ENCODE assay signal across 9 mouse cellular contexts in genomic region chr9:106450661-106451060, GRCm38 (mm10). TPM values are rescaled to one million over a fixed set of nuclear protein-coding genes. Genes with fewer than 3 reads are reported as not detected.
DNase-seq lines count a peak whose midpoint lies in the region; ATAC-seq and TF ChIP-seq lines count a peak whose summit lies in the region.
"Had no signal": no experiment of that assay in that cellular context is flagged by ENCODE, and none has a peak within 500 bp of the region (broad histone marks: within the 10 kb centered on the region; RNA-seq: fewer than 3 reads in every experiment).

No protein-coding gene starts in this region.

- no peaks in the 10 kb centered on the region for H3K36me3 ChIP-seq in intestine, embryonic 14.5 days (ENCODE audit: control insufficient read depth, insufficient read depth, low read length)
- H3K36me3 ChIP-seq in intestine, postnatal 0 days (ENCODE audit: control insufficient read depth, insufficient read depth), result no peaks in the 10 kb centered on the region
- H3K36me3 ChIP-seq in heart, postnatal 0 days (replicated peaks; ENCODE audit: control insufficient read depth, insufficient read depth, low read length), result no peaks in the 10 kb centered on the region
- peaks cover 7% of the 10 kb centered on the region; the same call in 1 of the 2 replicates for H3K36me3 ChIP-seq in liver, adult 2 months (ENCODE audit: control insufficient read depth, insufficient read depth, low read length)
- no peaks in the 10 kb centered on the region for H3K36me3 ChIP-seq in stomach, postnatal 0 days (ENCODE audit: control insufficient read depth, insufficient read depth, low read length)
- H3K36me3 ChIP-seq: hindbrain, embryonic 15.5 days had no signal

- peaks cover 68% of the 10 kb centered on the region for H3K4me1 ChIP-seq in intestine, embryonic 14.5 days (replicated peaks; ENCODE audit: control insufficient read depth, insufficient read depth, low read length)
- H3K4me1 ChIP-seq in intestine, postnatal 0 days (replicated peaks; ENCODE audit: control insufficient read depth, insufficient read depth, low read length), result peaks cover 12% of the 10 kb centered on the region
- peaks cover 52% of the 10 kb centered on the region for H3K4me1 ChIP-seq in heart, postnatal 0 days (ENCODE audit: control insufficient read depth, insufficient read depth)
- H3K4me1 ChIP-seq in liver, adult 2 months (ENCODE audit: control insufficient read depth, insufficient read depth, low read length), result peaks cover 29% of the 10 kb centered on the region
- peaks cover 27% of the 10 kb centered on the region for H3K4me1 ChIP-seq in stomach, postnatal 0 days (replicated peaks; ENCODE audit: control insufficient read depth, insufficient read depth)

- peak overlapping the region; percentile 7; the same call in 1 of the 2 replicates for H3K4me2 ChIP-seq in intestine, embryonic 14.5 days (ENCODE audit: low read length)
- H3K4me2 ChIP-seq in intestine, postnatal 0 days (replicated peaks; ENCODE audit: low read depth), result no peak overlapping the region
- H3K4me2 ChIP-seq in heart, postnatal 0 days (ENCODE audit: low read depth, low read length), result 0 out of 2 replicates have a peak overlapping the region, but pooled peaks have one; percentile 19
- H3K4me2 ChIP-seq in stomach, postnatal 0 days (replicated peaks; ENCODE audit: low read depth), result peak overlapping the region; percentile 20
- H3K4me2 ChIP-seq: hindbrain, embryonic 15.5 days had no signal

- 10% methylated on average over 9 of the region's 9 CpGs for WGBS in intestine, embryonic 14.5 days
- WGBS in intestine, postnatal 0 days, result 16% methylated on average over 9 of the region's 9 CpGs
- 17% methylated on average over 9 of the region's 9 CpGs for WGBS in heart, postnatal 0 days
- 19% methylated on average over 9 of the region's 9 CpGs for WGBS in liver, adult 2 months
- WGBS in stomach, postnatal 0 days, result 6% methylated on average over 9 of the region's 9 CpGs

- no peaks in the 10 kb centered on the region for H3K27me3 ChIP-seq in intestine, embryonic 14.5 days (replicated peaks; ENCODE audit: control insufficient read depth, insufficient read depth, low read length)
- H3K27me3 ChIP-seq in intestine, postnatal 0 days (replicated peaks; ENCODE audit: control insufficient read depth, insufficient read depth, low read length), result no peaks in the 10 kb centered on the region
- no peaks in the 10 kb centered on the region for H3K27me3 ChIP-seq in heart, postnatal 0 days (ENCODE audit: control insufficient read depth, insufficient read depth, low read length)
- no peaks in the 10 kb centered on the region for H3K27me3 ChIP-seq in liver, adult 2 months (ENCODE audit: control insufficient read depth, insufficient read depth, low read length)
- H3K27me3 ChIP-seq in stomach, postnatal 0 days (ENCODE audit: control insufficient read depth, insufficient read depth, low read length), result no peaks in the 10 kb centered on the region
- H3K27me3 ChIP-seq: hindbrain, embryonic 15.5 days had no signal

- no peak overlapping the region for H3K4me3 ChIP-seq in intestine, embryonic 14.5 days (ENCODE audit: low read depth, low read length)
- H3K4me3 ChIP-seq in intestine, postnatal 0 days (ENCODE audit: low read depth, low read length), result no peak overlapping the region
- no peak overlapping the region for H3K4me3 ChIP-seq in heart, postnatal 0 days (ENCODE audit: low read depth, low read length)
- H3K4me3 ChIP-seq in liver, adult 2 months (ENCODE audit: insufficient read depth, low read depth, low read length), result peak overlapping the region; percentile 63; the same call in 1 of the 2 replicates
- H3K4me3 ChIP-seq in stomach, postnatal 0 days (ENCODE audit: low read depth, low read length), result no peak overlapping the region
- H3K4me3 ChIP-seq in left cerebral cortex, adult 2 months, result no peak overlapping the region
- H3K4me3 ChIP-seq: hindbrain, embryonic 15.5 days had no signal

- H3K27ac ChIP-seq in intestine, embryonic 14.5 days (ENCODE audit: low read depth), result peak overlapping the region; percentile 8; the same call in 1 of the 2 replicates
- H3K27ac ChIP-seq in intestine, postnatal 0 days (ENCODE audit: low read depth, low read length), result no peak overlapping the region
- no peak overlapping the region for H3K27ac ChIP-seq in heart, postnatal 0 days (ENCODE audit: low read depth)
- peak overlapping the region; percentile 100 for H3K27ac ChIP-seq in liver, adult 2 months (replicated peaks; ENCODE audit: insufficient read depth, low read depth, low read length)
- H3K27ac ChIP-seq in stomach, postnatal 0 days (replicated peaks), result no peak overlapping the region
- no peak overlapping the region for H3K27ac ChIP-seq in left cerebral cortex, adult 2 months
- H3K27ac ChIP-seq: hindbrain, embryonic 15.5 days had no signal

- intact Hi-C loops in left cerebral cortex, adult 2 months (cut with DNase I), result no loop called here

- no peak for ATAC-seq in intestine, embryonic 14.5 days (replicated peaks; ENCODE audit: low FRiP score, low TSS enrichment, low read depth)
- ATAC-seq in intestine, postnatal 0 days, result no peak
- no peak for ATAC-seq in heart, postnatal 0 days (ENCODE audit: insufficient read depth, low read depth)
- ATAC-seq in stomach, postnatal 0 days (ENCODE audit: low FRiP score, low TSS enrichment), result no peak
- ATAC-seq in frontal cortex, adult (ENCODE audit: low TSS enrichment), result no peak

- no peak overlapping the region for H3K9ac ChIP-seq in intestine, embryonic 14.5 days (ENCODE audit: low read length)
- H3K9ac ChIP-seq in intestine, postnatal 0 days (ENCODE audit: low read depth, low read length), result no peak overlapping the region
- H3K9ac ChIP-seq in heart, postnatal 0 days (replicated peaks; ENCODE audit: low read depth, low read length), result no peak overlapping the region
- peak overlapping the region; percentile 93 for H3K9ac ChIP-seq in liver, adult 2 months (ENCODE audit: low read depth, low read length)
- H3K9ac ChIP-seq in stomach, postnatal 0 days (ENCODE audit: low read length), result no peak overlapping the region
- H3K9ac ChIP-seq: hindbrain, embryonic 15.5 days had no signal

- no peak for TF ChIP-seq POLR2A in liver, adult 2 months (IDR thresholded peaks at IDR 0.05; ENCODE audit: extremely low read depth, insufficient read depth, low read length)

- H3K9me3 ChIP-seq in intestine, embryonic 14.5 days (ENCODE audit: control insufficient read depth, low read length), result no peaks in the 10 kb centered on the region
- no peaks in the 10 kb centered on the region for H3K9me3 ChIP-seq in intestine, postnatal 0 days (ENCODE audit: control insufficient read depth)
- H3K9me3 ChIP-seq in heart, postnatal 0 days (replicated peaks; ENCODE audit: control insufficient read depth, low read length), result no peaks in the 10 kb centered on the region
- H3K9me3 ChIP-seq in stomach, postnatal 0 days (ENCODE audit: control insufficient read depth, low read length), result no peaks in the 10 kb centered on the region
- H3K9me3 ChIP-seq: hindbrain, embryonic 15.5 days had no signal

- no peak for TF ChIP-seq CTCF in intestine, postnatal 0 days (IDR thresholded peaks at IDR 0.05; ENCODE audit: low read depth)
- no peak for TF ChIP-seq CTCF in heart, postnatal 0 days (IDR thresholded peaks at IDR 0.05; ENCODE audit: low read depth)
- no peak for TF ChIP-seq CTCF in liver, adult 2 months (IDR thresholded peaks at IDR 0.05; ENCODE audit: low read depth, low read length)
- no peak for TF ChIP-seq CTCF in stomach, postnatal 0 days (IDR thresholded peaks at IDR 0.05; ENCODE audit: low read depth)
- TF ChIP-seq CTCF in left cerebral cortex, adult 2 months (IDR thresholded peaks at IDR 0.05), result no peak

- H3K79me2 ChIP-seq in liver, adult 2 months (ENCODE audit: control insufficient read depth, insufficient read depth, low read length), result peaks cover 11% of the 10 kb centered on the region; the same call in 1 of the 2 replicates

- TF ChIP-seq EP300 in heart, postnatal 0 days (IDR thresholded peaks at IDR 0.05; ENCODE audit: low read depth), result no peak
- TF ChIP-seq EP300 in stomach, postnatal 0 days (optimal IDR thresholded peaks at IDR 0.05), result no peak

- no peak for DNase-seq in intestine, embryonic 14.5 days (ENCODE audit: low spot score)
- peak; percentile 81 for DNase-seq in cerebellum, adult 9-11 months
- DNase-seq in heart, postnatal 0 days (ENCODE audit: low spot score), result no peak
- DNase-seq in liver, adult 2 months (ENCODE audit: extremely low read depth, low read depth, low spot score), result peak; percentile 76
- peak; percentile 66 for DNase-seq in stomach, postnatal 0 days (ENCODE audit: low spot score)
- DNase-seq in left cerebral cortex, adult 2 months (ENCODE audit: extremely low spot score in 1 of 2, low spot score in 2 of 2), result no peak

RNA-seq across cellular contexts. Expression of gene Pcbp4, which starts 2.4 kb away (rescaled TPM):
- polyA plus RNA-seq in intestine, embryonic 14.5 days (2014; fragmentation: Nextera tagmentation; extraction: Ambion mirVana), result 55.3 and 73.4 TPM in 2 replicates
- polyA plus RNA-seq in intestine, postnatal 0 days (2015; fragmentation: Nextera tagmentation; extraction: Ambion mirVana), result 13.8 and 15.7 TPM in 2 replicates
- 157 and 188 TPM in 2 replicates for total RNA-seq in heart, postnatal 0 days (2014; rRNA removed; ENCODE audit: low replicate concordance)
- polyA plus RNA-seq in heart, postnatal 0 days (2015; fragmentation: Nextera tagmentation; extraction: Ambion mirVana), result 40.9 and 44.1 TPM in 2 replicates
- 15.9 and 22.2 TPM in 2 replicates for total RNA-seq in liver, adult 2 months (2014; rRNA removed)
- polyA plus RNA-seq in liver, adult 2 months (2012; rRNA removed), result 43.3 and 52.5 TPM in 2 replicates
- 16.8 and 20.3 TPM in 2 replicates for polyA plus RNA-seq in stomach, postnatal 0 days (2015; fragmentation: Nextera tagmentation; extraction: Ambion mirVana)
- 100 to 1,000 TPM; 202 to 207 TPM for total RNA-seq in left cerebral cortex, adult 2 months (2021)

RNA-seq across cellular contexts. Expression of gene Abhd14a, which starts 3.2 kb away (rescaled TPM):
- polyA plus RNA-seq in intestine, embryonic 14.5 days (2014; fragmentation: Nextera tagmentation; extraction: Ambion mirVana), result 55.9 and 58.2 TPM in 2 replicates
- polyA plus RNA-seq in intestine, postnatal 0 days (2015; fragmentation: Nextera tagmentation; extraction: Ambion mirVana), result 20.8 and 21.0 TPM in 2 replicates
- 57.3 and 64.8 TPM in 2 replicates for total RNA-seq in heart, postnatal 0 days (2014; rRNA removed; ENCODE audit: low replicate concordance)
- 45.8 and 47.1 TPM in 2 replicates for polyA plus RNA-seq in heart, postnatal 0 days (2015; fragmentation: Nextera tagmentation; extraction: Ambion mirVana)
- total RNA-seq in liver, adult 2 months (2014; rRNA removed), result 8.2 and 10.4 TPM in 2 replicates
- 22.7 and 24.4 TPM in 2 replicates for polyA plus RNA-seq in liver, adult 2 months (2012; rRNA removed)
- 23.1 and 23.2 TPM in 2 replicates for polyA plus RNA-seq in stomach, postnatal 0 days (2015; fragmentation: Nextera tagmentation; extraction: Ambion mirVana)
- total RNA-seq in left cerebral cortex, adult 2 months (2021), result 10 to 100 TPM; 38.4 to 38.6 TPM

RNA-seq across cellular contexts. Expression of gene Abhd14b, which starts 3.4 kb away (rescaled TPM):
- 25.7 and 27.2 TPM in 2 replicates for polyA plus RNA-seq in intestine, embryonic 14.5 days (2014; fragmentation: Nextera tagmentation; extraction: Ambion mirVana)
- 35.9 and 38.1 TPM in 2 replicates for polyA plus RNA-seq in intestine, postnatal 0 days (2015; fragmentation: Nextera tagmentation; extraction: Ambion mirVana)
- total RNA-seq in heart, postnatal 0 days (2014; rRNA removed; ENCODE audit: low replicate concordance), result 14.9 and 46.8 TPM in 2 replicates
- polyA plus RNA-seq in heart, postnatal 0 days (2015; fragmentation: Nextera tagmentation; extraction: Ambion mirVana), result 5.3 and 5.9 TPM in 2 replicates
- total RNA-seq in liver, adult 2 months (2014; rRNA removed), result 129 and 183 TPM in 2 replicates
- polyA plus RNA-seq in liver, adult 2 months (2012; rRNA removed), result 402 and 415 TPM in 2 replicates
- polyA plus RNA-seq in stomach, postnatal 0 days (2015; fragmentation: Nextera tagmentation; extraction: Ambion mirVana), result 39.0 and 46.0 TPM in 2 replicates
- 10 to 100 TPM; 12.2 to 14.1 TPM for total RNA-seq in left cerebral cortex, adult 2 months (2021)

RNA-seq across cellular contexts. Expression of gene Acy1, which starts 12.5 kb away (rescaled TPM):
- polyA plus RNA-seq in intestine, embryonic 14.5 days (2014; fragmentation: Nextera tagmentation; extraction: Ambion mirVana), result 38.6 and 39.8 TPM in 2 replicates
- polyA plus RNA-seq in intestine, postnatal 0 days (2015; fragmentation: Nextera tagmentation; extraction: Ambion mirVana), result 42.2 and 43.2 TPM in 2 replicates
- 38.5 and 45.3 TPM in 2 replicates for total RNA-seq in heart, postnatal 0 days (2014; rRNA removed; ENCODE audit: low replicate concordance)
- 19.0 and 20.1 TPM in 2 replicates for polyA plus RNA-seq in heart, postnatal 0 days (2015; fragmentation: Nextera tagmentation; extraction: Ambion mirVana)
- total RNA-seq in liver, adult 2 months (2014; rRNA removed), result 65.2 and 76.5 TPM in 2 replicates
- 50.7 and 64.3 TPM in 2 replicates for polyA plus RNA-seq in liver, adult 2 months (2012; rRNA removed)
- 20.7 and 23.9 TPM in 2 replicates for polyA plus RNA-seq in stomach, postnatal 0 days (2015; fragmentation: Nextera tagmentation; extraction: Ambion mirVana)
- total RNA-seq in left cerebral cortex, adult 2 months (2021), result 10 to 100 TPM; 16.0 to 18.7 TPM

RNA-seq across cellular contexts. Expression of gene Gpr62, which starts 15.1 kb away (rescaled TPM):
- 0.08 and 0.41 TPM in 2 replicates for polyA plus RNA-seq in intestine, embryonic 14.5 days (2014; fragmentation: Nextera tagmentation; extraction: Ambion mirVana)
- polyA plus RNA-seq in intestine, postnatal 0 days (2015; fragmentation: Nextera tagmentation; extraction: Ambion mirVana), result 0.17 and 0.26 TPM in 2 replicates
- total RNA-seq in heart, postnatal 0 days (2014; rRNA removed; ENCODE audit: low replicate concordance), result not detected in 2 replicates
- 0.11 TPM in 1 of 2 replicates, not detected in the other for polyA plus RNA-seq in heart, postnatal 0 days (2015; fragmentation: Nextera tagmentation; extraction: Ambion mirVana)
- not detected in 2 replicates for total RNA-seq in liver, adult 2 months (2014; rRNA removed)
- polyA plus RNA-seq in liver, adult 2 months (2012; rRNA removed), result not detected in 2 replicates
- polyA plus RNA-seq in stomach, postnatal 0 days (2015; fragmentation: Nextera tagmentation; extraction: Ambion mirVana), result 0.15 and 0.23 TPM in 2 replicates
- 1 to 10 TPM; 7.4 to 7.6 TPM for total RNA-seq in left cerebral cortex, adult 2 months (2021)

Comparison
In these comparisons a context has a peak if more than half of its experiments do, and no peak if none do; other contexts are left out.
1. H3K27ac ChIP-seq: peak in intestine, embryonic 14.5 days (single experiment) and liver, adult 2 months (single experiment); none in intestine, postnatal 0 days (single experiment), heart, postnatal 0 days (single experiment), stomach, postnatal 0 days (single experiment) and left cerebral cortex, adult 2 months (single experiment).
2. DNase-seq: peak in cerebellum, adult 9-11 months (single experiment), liver, adult 2 months (single experiment) and stomach, postnatal 0 days (single experiment); none in intestine, embryonic 14.5 days (single experiment), heart, postnatal 0 days (single experiment) and left cerebral cortex, adult 2 months (0 of 2).